Mouse (Mus musculus) adrenal gland, postnatal 4 days (tissue): ENCODE measurements around the gene Dgke. TPM values are rescaled to one million over a fixed set of nuclear protein-coding genes. Genes with fewer than 3 reads are reported as not detected.
A peak's percentile ranks its signal among the peaks of the same experiment; 100 is the strongest.
"Not testable (repeated sequence)": the region's sequence is repeated elsewhere in the genome, so short reads cannot be mapped to it uniquely, and the experiment has no call there.

ENCODE experiments used
- DNase-seq, 2 experiments: peaks; one replicate each; pipeline ENCODE4 v3.0.0; 2021 to 2022; ENCODE audit warnings: low spot score in 2 of 2, mixed read lengths in 2 of 2
- total RNA-seq, 2 experiments: library from RNA; stranded (reverse); gene quantifications; 2 replicates each; pipeline ENCODE4 v1.2.3; 2021

Dgke gene
- total RNA-seq, 2 experiments from 2014 or later: 11.3 to 14.2 TPM

DNA sequence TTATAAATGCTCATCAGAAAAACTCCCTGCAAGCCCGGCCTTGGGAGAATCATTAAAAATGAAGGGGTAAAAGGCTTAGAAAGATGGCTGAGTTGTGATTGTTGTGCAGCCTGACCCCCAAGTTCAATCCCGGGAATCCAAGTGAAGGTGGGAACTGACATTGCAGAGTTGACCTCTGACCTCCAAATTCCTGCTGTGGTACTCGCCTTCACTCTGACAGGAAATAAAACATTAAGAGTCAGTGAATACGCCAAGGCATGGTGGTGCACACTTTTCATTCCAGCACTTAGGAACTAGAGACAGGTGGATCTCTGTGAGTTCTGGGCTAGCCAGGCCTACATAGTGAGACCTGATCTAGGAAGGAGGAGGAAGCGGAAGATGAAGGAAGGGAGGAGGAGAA, 61.2 kb downstream of the Dgke start:
- DNase-seq: no peak

DNA sequence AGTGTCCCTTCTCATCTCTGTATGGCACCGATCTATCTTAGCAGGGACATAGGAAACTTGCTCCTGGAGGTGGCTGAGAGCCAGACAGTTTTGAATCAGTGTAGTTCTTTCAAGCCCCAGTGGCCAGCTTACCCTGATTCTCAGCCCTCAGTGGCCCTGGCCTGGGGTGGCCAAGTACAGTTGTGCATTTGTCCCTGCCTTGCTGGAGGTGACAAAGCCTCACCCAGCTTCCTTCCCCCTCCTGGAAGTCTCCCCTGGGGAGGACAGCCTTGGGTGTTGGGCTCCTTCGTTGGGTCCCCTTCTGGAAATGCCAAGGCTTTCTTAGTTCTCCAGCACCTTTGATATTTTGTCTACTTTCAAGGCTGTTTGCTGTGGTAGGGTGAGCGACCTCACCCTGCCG, 62.9 kb downstream of the Dgke start:
- peak in 1 of 2 experiments; percentile 43 for DNase-seq

DNA sequence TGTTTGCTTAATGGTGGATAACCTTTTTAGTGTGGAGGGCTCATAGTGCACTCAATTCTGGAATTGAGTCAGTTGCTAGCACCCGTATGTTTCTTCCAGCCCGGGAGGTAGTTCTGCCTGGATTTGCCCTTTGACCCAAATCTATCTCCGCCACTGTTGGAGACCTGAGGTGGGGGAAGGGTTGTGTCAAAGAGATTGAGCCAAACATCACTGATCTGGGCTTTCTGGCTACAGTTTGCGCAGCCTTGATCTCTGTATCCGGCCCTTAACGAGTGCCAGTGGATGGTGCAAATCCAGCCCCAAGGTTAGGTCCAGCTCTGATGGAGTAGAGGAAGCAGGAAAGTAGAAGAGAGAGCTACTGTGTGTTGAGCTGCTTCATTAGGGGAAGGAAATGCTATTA, 63.6 kb downstream of the Dgke start:
- no peak for DNase-seq

DNA sequence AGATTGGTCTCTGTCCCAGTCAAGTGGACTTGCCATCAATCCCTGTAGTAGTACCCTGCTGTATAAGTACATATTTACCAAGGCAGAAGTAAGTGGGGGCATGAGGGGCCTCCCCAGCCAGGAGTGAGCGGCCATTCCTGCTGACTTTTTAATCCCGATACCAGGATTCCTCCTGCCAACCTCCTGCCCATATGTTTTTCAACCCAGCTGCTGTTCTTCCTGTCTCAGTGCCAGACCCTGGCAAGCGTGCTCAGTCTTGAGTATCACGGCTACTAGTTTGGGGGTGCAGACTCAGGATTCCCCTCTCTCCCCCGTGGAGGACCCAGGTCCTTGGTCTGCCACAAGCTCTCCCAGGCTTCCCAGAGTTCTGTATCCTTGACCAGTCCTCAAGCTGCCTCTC, 64.0 kb downstream of the Dgke start:
- no peak for DNase-seq

DNA sequence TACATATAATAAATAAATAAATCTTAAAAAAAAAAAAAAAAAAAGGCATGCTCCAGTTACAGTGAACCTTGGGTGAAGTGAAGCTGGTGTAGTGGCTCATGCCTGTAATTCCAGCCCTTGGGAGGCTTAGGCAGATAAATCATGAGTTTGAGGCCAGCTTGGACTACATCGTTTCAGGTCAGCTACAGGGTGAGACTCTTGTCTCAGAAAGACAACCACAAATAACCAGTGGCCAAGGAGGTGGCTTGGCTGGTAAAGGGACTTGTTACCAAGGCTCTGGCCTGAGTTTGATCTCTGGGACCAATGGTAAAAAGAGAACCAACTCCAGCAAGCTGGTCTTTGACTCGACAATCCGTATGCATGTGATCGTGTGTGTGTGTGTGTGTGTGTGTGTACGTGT, 64.6 kb downstream of the Dgke start:
- DNase-seq: no peak

DNA sequence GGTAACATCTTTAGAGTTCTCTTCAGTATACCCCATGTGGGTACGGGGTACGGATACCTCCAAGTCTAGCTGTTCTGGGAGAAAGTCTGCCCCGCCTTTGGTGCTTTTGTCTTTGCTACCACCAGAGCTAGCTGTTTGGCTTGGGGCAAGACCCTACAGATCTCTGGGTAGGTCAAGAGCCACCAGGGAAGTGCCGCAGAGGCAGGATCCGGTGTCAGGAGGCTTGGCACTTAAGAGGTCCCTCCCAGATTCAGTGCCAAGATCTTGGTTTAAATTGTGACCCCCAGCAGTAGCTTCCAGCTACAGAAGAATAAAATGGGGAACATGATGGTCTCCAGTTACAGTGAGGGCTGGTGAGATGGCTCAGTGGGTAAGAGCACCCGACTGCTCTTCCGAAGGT, 65.1 kb downstream of the Dgke start:
- no peak for DNase-seq

DNA sequence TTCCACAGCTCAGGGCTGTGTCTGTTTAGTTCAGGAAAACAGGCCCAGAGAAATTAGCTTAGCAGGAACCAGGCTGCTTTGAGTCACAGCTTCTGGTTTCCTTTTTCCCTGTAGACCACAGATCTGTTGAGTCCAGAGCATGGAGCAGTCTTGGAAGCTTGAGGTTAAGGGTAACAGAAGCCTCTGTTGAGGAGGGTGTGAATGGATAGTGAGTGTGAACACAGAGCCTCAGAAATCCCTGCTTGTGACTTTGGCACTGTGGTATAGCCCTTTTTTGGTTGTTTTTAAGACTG, 66.2 kb downstream of the Dgke start:
- DNase-seq: no peak

DNA sequence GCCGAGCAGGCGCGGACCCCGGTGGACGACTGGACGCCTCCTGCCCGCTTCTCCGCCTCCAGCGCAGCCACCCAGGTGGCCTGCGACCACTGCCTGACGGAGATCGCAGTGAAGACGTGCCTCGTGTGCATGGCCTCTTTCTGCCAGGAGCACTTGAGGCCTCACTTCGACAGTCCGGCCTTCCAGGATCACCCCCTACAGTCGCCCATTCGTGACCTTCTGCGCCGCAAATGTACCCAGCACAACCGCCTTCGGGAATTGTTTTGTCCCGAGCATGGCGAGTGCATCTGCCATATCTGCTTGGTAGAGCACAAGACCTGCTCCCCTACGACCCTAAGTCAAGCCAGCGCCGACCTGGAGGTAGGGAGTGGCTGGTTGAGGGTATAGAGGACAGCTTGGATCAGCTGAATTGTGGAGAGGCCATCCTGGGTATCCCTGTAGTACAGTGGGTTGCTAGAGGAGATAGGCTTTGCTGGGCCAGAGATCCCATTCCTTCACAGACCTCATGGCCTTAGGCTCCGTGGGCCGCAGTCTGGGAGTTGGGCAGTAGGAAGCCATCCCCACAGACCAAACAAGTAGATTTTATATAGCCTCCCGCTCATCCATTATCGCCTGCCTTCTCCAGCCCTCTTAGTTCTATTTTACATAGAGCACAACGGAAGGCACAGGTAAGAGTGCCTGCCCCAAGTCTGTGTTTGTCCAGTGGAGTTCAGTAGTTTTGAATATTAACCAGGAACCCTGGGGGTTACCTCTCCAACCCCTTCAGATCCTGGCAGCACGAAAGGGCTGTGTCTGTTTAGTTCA, 66.7 kb downstream of the Dgke start:
- no peak for DNase-seq

DNA sequence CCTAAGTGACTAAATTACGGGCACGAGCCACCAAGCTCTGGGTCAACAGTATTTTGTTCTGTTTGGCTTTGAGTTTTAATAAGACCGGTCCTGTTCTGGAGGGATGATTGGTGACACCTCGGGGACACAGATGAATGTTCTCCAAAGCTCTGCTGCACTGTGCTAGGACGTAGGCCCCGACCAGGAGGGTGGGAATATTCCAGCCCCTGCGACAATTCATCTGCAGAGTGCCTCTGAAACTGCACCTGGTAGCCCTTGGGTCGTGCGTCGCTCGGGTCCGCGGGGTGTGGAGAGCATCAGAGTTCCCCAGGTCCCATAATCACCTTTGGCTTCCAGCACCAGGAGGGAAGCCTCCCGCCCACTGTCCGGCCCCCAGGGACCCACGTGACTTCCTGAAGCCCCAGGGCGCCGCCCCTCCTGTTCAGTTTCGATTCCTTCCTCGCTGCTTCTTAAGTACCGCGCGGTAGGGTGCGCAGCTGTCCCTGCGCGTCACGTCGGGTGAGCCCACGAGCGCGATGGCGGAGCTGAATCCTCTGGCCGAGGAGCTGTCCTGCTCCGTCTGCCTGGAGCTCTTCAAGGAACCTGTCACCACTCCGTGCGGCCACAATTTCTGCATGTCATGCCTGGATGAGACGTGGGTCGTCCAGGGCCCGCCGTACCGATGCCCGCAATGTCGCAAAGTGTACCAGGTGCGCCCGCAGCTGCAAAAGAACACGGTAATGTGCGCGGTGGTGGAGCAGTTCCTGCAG, 67.5 kb downstream of the Dgke start, which contains the start of gene Trim25:
Trim25 (plus strand) TSS at position 403 of the 749 bp plus-strand sequence.
- DNase-seq: peak; percentile 78 to 83

DNA sequence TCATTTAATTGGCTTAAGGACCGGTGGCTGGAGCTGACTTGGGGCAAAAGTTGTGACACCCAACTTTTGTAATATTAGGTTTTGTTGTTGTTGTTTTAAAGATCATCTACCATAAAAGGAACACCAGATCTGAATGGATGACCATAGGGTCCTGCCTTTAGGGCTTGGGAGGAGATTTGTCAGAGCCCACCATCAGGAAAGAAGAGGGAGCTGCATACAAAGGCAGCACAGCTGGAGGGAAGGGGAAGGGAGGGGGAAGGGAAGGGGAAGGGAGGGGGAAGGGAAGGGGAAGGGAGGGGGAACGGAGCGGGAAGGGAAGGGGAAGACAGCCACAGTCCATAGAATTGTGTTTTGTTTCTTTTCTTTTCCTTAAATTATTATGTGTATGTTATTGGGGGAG, 68.2 kb downstream of the Dgke start:
- DNase-seq: no peak

DNA sequence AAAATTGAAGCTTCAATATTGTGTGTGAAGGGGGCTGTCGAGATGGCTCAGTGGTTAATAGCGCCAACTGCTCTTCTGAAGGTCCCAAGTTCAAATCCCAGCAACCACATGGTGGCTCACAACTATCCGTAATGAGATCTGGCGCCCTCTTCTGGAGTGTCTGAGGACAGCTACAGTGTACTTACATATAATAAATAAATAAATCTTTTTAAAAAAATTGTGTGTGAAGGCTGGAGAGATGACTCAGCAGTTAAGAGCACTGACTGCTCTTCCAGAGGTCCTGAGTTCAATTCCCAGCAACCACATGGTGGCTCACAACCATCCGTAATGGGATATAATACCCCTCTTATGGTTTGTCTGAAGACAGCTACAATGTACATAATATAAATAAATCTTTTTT, 69.3 kb downstream of the Dgke start:
- DNase-seq: not testable (repeated sequence)

DNA sequence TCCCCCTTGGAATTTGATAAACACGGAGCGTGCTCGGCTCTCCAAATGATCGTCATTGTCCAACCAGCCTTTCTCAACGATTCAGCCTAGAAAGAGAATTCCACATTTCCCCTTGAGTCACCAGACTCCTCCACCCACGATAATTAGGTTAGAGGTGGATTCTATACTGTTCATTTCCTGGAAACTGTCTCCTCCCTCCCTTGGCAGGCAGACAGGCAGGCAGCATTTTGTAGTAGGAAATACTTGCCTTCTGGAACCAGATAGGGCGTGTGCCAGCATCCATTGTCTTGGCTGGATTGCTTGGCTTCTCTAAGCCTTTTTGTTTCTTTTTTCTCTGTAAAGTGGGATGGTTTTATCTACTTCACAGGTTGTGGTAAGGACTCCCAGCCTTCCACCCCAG, 70.2 kb downstream of the Dgke start:
- DNase-seq: no peak

DNA sequence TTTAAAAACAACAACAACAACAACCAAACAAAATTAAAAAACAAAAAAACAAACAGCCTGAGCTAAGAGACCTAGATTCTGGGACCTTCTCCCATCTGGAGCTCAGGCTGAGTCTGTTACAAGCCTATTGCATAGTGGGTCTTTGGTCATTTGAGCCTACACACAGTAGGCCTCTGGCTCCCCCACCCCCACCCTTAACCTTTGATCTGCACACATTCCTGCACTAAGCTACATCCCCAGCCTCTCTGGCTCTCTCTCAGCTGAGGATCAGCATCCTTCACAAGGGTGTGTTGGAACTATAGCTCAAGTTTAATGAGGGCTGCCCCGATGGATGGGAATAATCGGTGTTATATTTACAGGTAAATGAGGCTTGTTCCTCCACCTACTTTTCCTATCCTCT, 71.0 kb downstream of the Dgke start:
- DNase-seq: no peak

DNA sequence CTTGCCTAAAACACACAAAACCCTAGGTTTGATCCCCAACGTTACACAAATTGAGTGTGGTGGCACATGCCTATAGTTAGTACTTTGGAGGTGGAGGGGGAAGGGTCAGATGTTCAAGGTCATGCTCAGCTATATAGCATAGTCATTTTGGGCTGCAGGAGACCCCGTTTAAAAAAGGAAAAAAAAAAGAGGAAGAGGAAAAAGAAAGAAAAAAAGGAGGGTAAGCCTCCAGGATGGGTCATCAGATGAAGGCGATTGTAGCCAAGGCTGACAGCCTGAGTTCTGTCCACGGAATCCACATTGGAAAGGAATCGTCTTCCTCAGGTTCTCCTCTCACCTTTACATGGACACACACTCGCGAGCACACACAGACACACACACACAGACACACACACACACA, 72.2 kb downstream of the Dgke start:
- no peak for DNase-seq

DNA sequence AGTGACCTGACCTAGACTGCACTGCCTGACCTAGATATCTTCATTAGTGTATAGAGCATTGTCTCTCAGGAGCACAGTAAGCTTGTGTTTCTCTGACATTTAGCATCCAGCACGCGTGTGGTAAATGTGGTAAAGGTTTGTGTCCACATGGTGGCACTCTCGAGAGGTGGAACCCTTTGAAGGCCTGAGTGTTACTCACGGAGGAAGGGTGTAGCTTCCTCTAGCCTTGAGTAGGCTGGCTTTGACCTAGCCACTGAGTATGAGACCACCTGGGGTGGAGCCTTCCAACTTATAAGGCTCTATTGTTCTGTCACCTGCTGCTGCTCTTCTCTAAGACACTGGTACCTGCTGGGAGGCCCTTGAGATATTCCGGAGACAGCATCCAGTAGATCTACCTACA, 73.0 kb downstream of the Dgke start:
- DNase-seq: peak in 1 of 2 experiments; percentile 58

DNA sequence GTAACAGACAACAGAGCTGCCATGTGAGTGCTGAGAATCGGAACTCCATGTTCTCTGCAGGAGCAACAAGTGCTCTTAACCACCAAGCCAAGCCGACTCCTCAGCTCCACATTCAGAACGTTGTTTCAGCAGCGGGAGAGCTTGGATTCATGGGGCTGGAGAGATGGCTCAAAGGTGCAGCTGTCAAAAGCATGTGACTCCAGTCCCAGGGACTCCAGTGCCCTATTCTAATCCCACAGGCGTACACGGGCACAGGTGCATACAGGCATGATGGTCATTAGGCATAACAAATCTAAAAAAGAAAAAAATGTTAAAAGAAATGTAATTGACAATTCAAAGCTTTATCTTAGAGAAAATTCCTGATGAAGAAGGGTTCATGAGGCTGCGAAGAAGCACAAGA, 73.5 kb downstream of the Dgke start:
- DNase-seq: no peak

DNA sequence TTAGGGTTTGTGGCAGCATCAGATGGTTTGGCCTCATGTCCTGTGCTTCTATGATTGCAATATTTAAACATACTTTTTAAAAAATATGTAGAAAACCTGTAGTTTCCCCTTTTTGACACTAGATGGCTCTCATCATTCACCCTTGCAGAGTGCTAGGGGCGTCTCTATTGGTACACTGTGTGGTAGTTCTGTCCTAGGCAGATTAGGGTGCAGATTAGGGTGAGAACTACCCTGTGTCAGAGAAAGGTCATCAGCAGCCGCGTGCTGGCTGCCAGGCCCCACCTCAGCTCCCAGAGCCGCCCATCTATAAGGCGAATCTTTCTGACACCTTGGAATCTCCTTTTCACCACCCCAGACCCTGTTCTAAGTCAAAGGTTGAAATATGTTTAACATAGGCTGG, 77.1 kb downstream of the Dgke start:
- no peak for DNase-seq

DNA sequence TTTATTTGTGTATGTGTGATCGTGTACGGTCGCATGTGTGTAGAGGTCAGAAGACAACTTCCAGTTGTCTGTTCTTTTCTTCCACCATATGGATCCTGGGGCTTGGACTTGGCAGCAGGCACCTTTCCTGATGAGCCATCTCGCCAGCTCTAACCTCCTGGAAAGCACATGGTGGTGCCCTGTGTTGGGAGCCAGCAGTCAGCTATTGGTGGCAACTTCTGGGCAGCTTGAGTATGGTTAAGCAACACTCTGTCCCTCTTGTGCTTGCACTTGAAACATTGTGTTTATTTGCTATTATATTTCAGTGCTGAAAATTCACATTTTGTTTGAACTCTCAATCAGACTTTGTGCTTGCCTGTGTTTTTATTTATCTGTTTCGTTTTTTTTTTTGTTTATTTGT, 77.7 kb downstream of the Dgke start:
- DNase-seq: no peak

DNA sequence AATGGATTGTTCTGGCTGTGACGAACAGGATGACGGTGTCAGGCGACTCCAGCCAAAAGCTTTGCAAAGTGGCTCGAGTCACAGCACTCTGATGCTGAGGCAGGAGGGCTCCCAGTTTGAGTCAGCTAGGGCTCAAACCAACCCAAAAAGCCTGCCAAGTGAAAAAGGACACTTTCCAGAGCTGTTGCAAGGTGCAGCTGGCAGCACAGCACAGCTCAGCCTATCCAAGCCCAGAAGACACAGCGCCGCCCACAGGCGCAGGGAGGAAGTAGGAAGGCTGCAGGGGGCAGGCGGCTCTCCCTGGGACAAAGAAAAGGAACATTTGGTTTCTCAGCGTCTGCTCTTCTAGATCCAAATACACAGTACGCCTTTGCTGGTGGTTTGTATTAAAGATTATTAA, 80.0 kb downstream of the Dgke start:
- no peak for DNase-seq
